Mouse (Mus musculus): ENCODE measurements around the gene Abhd4.

The Abhd4 gene

DNA sequence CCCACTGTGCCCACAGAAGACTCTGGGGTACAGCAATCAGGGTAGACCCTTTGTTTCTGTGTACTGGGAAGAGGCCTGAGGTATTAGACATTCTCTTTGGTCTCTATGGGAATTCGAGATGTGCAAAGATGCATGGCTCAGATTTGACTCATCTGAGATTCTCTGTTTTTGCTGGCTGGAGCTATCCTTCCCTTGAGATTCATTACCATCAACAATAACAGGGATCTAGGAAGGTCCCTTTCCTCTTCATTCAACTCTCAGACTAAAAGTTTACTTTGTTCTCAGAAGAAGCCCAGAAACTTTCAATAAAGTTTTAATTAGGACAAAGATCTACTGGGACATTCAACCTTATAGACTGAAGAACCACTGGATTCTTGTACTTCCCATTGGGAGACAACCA lies 30.9 kb downstream of the Abhd4 start, which contains the start of gene Olfr49:
TSS of gene Olfr49 (minus strand) at position 101 of the 400 bp plus-strand sequence.
- DNase-seq (ENCODE audit: low spot score): no peak

DNA sequence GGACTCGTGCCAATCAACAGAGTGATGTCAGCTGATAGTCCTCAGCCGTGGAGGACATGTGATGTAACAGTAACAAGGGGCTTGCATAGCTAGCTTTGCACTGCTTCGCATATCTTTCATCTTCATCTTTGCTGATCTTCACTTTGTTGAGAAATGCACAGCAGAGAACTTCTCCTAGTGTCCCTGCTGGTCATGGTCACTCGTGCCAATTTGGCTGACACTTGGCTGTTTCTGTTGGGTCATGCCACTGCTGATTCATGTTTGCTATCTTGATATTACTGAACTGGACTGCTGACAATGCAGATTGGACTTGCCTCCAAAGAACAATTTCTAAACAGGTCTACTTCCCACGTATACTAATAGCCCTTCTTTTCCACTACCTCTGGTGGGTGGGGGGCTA lies 46.1 kb downstream of the Abhd4 start:
- no peak for DNase-seq (ENCODE audit: low spot score)

DNA sequence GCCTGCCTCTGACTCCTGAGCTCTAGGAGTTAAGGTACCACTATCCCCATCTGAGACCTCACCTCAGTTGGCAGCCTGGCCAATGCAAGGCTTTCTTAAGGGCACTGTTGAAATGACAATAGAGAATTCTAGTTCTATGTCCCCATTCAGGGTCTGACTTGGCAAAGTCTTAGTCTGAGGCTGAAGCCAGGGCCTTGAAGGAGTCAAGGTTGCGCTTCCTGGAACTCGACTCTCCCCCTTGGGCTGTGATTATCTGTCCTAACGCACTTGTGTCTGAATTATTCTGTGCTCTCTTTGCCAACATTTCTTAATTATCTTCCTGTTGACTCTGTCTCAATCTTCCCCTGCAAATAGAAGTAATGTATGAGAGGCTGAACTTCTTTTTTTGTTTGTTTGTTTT lies 46.7 kb downstream of the Abhd4 start:
- no peak for DNase-seq (ENCODE audit: low spot score)

DNA sequence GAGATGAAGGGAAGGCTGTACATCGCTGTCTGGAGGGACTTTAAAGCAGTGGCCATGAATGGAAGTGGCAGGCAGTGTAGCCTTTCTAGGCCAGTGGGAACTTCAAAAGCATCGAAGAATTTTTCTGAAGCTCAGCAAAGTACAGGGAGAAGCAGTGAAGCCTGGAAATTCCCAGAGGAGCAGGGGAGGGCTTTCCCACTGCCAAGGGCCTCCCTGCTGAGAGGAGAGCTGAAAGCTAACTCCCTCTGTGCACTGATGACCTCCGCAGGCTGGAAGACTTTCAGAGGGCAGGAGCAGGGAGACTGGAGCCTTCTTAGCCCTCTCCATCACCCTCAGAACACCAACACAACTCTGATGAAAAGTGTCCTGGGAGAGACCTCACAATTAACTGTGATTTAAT lies 57.8 kb downstream of the Abhd4 start:
- no peak for DNase-seq (ENCODE audit: low spot score)
